Mouse (Mus musculus): ENCODE measurements around the gene Prelp.

DNA sequence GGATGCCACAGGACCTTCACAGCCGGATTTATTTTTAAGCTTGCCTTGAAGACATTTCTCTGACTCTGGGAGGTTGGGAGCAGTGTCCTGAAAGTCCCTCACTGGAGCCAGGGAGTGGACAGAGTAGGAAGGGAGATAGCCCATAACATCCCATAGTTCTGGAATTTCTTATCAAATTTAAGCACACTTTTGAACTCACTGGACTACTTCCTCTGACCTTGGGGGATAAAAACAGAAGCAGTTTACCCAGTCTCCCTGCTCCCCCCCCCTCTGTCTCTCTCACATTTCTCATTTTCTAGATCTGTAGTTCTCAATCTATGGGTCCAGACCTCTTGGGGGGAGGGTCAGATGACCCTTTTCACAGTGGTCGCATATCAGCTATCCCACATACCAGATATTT is 32.8 kb upstream of the Prelp start:
- no peak for TF ChIP-seq CTCF (IDR thresholded peaks at IDR 0.05; ENCODE audit: borderline replicate concordance, control insufficient read depth, extremely low read depth, insufficient read depth, low read length, poor library complexity)
- no peak for TF ChIP-seq POLR2A (IDR thresholded peaks at IDR 0.05; ENCODE audit: control insufficient read depth, extremely low read depth, insufficient read depth, low read length, poor library complexity)
